Mouse (Mus musculus): ENCODE data around the gene Emc6. TPM values are rescaled to one million over a fixed set of nuclear protein-coding genes. Genes with fewer than 3 reads are reported as not detected.
A peak's percentile ranks its signal among the peaks of the same experiment; 100 is the strongest.

Gene Emc6
- total and polyA plus RNA-seq, 3 experiments = 179 to 211 TPM; not detected in 1

DNA sequence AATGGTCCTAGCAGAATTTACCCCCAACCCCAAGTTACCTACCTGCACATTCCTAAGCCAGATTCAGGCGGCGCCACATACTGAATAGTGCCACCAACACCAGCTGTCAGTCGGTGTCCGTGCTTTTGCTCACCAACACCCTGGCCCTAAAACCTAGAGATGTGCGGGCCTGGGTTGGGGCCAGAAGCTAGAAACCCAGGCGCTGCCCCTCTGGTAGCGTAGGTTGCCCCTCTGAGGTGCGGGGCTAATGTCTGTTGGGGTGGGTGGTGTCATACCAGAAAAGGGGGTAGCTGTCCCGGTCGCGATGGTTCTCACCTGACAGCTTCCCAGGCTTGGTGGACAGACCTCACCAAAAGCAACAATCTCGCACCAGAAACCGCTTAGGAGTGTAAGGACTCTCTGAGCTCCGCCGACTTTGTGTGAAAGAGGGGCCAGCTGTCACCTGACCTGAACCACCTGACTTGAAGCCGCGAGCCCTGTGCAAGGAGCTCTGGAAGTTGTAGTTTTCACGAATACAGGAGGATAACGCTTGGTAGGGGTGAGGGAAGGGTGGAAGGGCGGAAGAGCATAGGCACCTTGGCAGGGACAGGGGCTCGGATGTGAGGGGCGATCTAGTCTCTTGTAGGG lies 21.9 kb upstream of the Emc6 start, which contains the start of gene Ctns:
TSS of gene Ctns (minus strand) at position 440 of the 627 bp plus-strand sequence.
- Histone ChIP-seq H3K9ac (ENCODE audit: control insufficient read depth, low read depth, low read length, poor library complexity, severe bottlenecking) (peak within 1 kb of the TSS; percentile 68), H3K27ac (ENCODE audit: control insufficient read depth, low read depth, low read length) (peak within 1 kb of the TSS; percentile 8; the same call in 1 of the 2 replicates), H3K36me3 (ENCODE audit: control insufficient read depth in 1 of 2, insufficient read depth in 2 of 2, low read length in 2 of 2) (peaks cover 0 to 3% of the 10 kb centered on the region in 2 experiments; a peak in 1 of 4 replicates), H3K9me3 (replicated peaks; ENCODE audit: insufficient read depth, low read length) (no peaks in the 10 kb centered on the region), H3K4me1 (ENCODE audit: control insufficient read depth in 1 of 2, insufficient read depth in 2 of 2, low read length in 2 of 2) (0 out of 4 replicates have a peak, but pooled peaks cover 0 to 2% of the 10 kb centered on the region in 2 experiments), H3K79me2 (ENCODE audit: control insufficient read depth, insufficient read depth, low read length, poor library complexity) (no peaks in the 10 kb centered on the region; the same call in 1 of the 2 replicates), H3K4me3 (ENCODE audit: control insufficient read depth in 1 of 2, insufficient read depth in 1 of 2, low read depth in 2 of 2, low read length in 2 of 2) (peak within 1 kb of the TSS; percentile 66 to 86), H3K27me3 (ENCODE audit: control insufficient read depth in 1 of 2, insufficient read depth in 2 of 2, low read length in 2 of 2) (no peaks in the 10 kb centered on the region)
- DNase-seq (ENCODE audit: low read depth, low spot score) = peak; percentile 96
- TF ChIP-seq CHD2 (IDR thresholded peaks at IDR 0.05; ENCODE audit: low read length) (peak; percentile 49), HCFC1 (IDR thresholded peaks at IDR 0.05; ENCODE audit: low read depth, low read length) (peak; percentile 98), NELFE (IDR thresholded peaks at IDR 0.05; ENCODE audit: low read depth, low read length) (peak; percentile 50; the same call in 1 of the 2 replicates), ETS1 (IDR thresholded peaks at IDR 0.05; ENCODE audit: low read depth, low read length) (peak; percentile 39; the same call in 1 of the 2 replicates), GATA1 (IDR thresholded peaks at IDR 0.05; ENCODE audit: low read depth, low read length) (no peak), CHD1 (IDR thresholded peaks at IDR 0.05; ENCODE audit: low read depth, low read length) (no peak), ZMIZ1 (IDR thresholded peaks at IDR 0.05; ENCODE audit: low read depth, low read length) (peak; percentile 54; the same call in 1 of the 2 replicates), TBP (IDR thresholded peaks at IDR 0.05; ENCODE audit: low read depth, low read length) (peak; percentile 65), ZKSCAN1 (IDR thresholded peaks at IDR 0.05; ENCODE audit: low read depth, low read length) (no peak), EP300 (IDR thresholded peaks at IDR 0.05; ENCODE audit: low read depth in 1 of 2, low read length in 2 of 2) (0 out of 4 replicates have a peak, but pooled peaks of 1 of the 2 experiments have one; percentile 17), MAFK (IDR thresholded peaks at IDR 0.05; ENCODE audit: borderline replicate concordance, low read depth, low read length) (no peak), GABPA (IDR thresholded peaks at IDR 0.05; ENCODE audit: low read depth, low read length) (no peak), MEF2A (IDR thresholded peaks at IDR 0.05; ENCODE audit: extremely low read depth, insufficient replicate concordance, low read depth, low read length, poor library complexity, severe bottlenecking) (no peak), POLR2AphosphoS2 (IDR thresholded peaks at IDR 0.05; ENCODE audit: low read length) (0 out of 2 replicates have a peak, but pooled peaks have one; percentile 40), ZNF384 (IDR thresholded peaks at IDR 0.05; ENCODE audit: low read depth, low read length) (no peak), E2F4 (IDR thresholded peaks at IDR 0.05; ENCODE audit: borderline replicate concordance, low read depth, low read length) (peak; percentile 19; the same call in 1 of the 2 replicates), MAX (IDR thresholded peaks at IDR 0.05; ENCODE audit: low read length) (no peak; the same call in 1 of the 2 replicates), KAT2A (conservative IDR thresholded peaks at IDR 0.05; ENCODE audit: low read depth, low read length) (peak; percentile 86), RAD21 (IDR thresholded peaks at IDR 0.05; ENCODE audit: low read depth, low read length) (no peak), USF2 (IDR thresholded peaks at IDR 0.05; ENCODE audit: borderline replicate concordance in 1 of 2, insufficient read depth in 1 of 2, low read depth in 1 of 2, low read length in 2 of 2) (peak; percentile 94 to 99), MYC (IDR thresholded peaks at IDR 0.05; ENCODE audit: low read depth, low read length) (peak; percentile 25; the same call in 1 of the 2 replicates), ELF1 (IDR thresholded peaks at IDR 0.05; ENCODE audit: low read depth, low read length) (0 out of 2 replicates have a peak, but pooled peaks have one; percentile 55), MAZ (IDR thresholded peaks at IDR 0.05; ENCODE audit: low read depth, low read length) (peak; percentile 57; the same call in 1 of the 2 replicates), ZC3H11A (IDR thresholded peaks at IDR 0.05; ENCODE audit: low read depth, low read length) (no peak), TCF12 (IDR thresholded peaks at IDR 0.05; ENCODE audit: low read depth, low read length) (no peak; the same call in 1 of the 2 replicates), SMC3 (IDR thresholded peaks at IDR 0.05; ENCODE audit: low read depth, low read length) (no peak), NRF1 (IDR thresholded peaks at IDR 0.05; ENCODE audit: insufficient read depth, low read depth, low read length, poor library complexity, severe bottlenecking) (no peak), USF1 (IDR thresholded peaks at IDR 0.05; ENCODE audit: low read depth, low read length) (peak; percentile 98), UBTF (IDR thresholded peaks at IDR 0.05; ENCODE audit: borderline replicate concordance, insufficient read depth, low read depth, low read length) (no peak), CTCF (IDR thresholded peaks at IDR 0.05 in 2 of 3, conservative IDR thresholded peaks at IDR 0.05 in 1 of 3; ENCODE audit: control insufficient read depth in 1 of 3, insufficient read depth in 1 of 3, low read depth in 2 of 3, low read length in 3 of 3, poor library complexity in 1 of 3, severe bottlenecking in 1 of 3) (no peak), TAL1 (IDR thresholded peaks at IDR 0.05; ENCODE audit: low read length) (no peak), SIN3A (IDR thresholded peaks at IDR 0.05; ENCODE audit: low read length) (peak; percentile 98), MYB (IDR thresholded peaks at IDR 0.05; ENCODE audit: low read depth, low read length) (no peak), POLR2AphosphoS5 (IDR thresholded peaks at IDR 0.05; ENCODE audit: borderline replicate concordance, low read depth, low read length) (no peak), RCOR1 (IDR thresholded peaks at IDR 0.05; ENCODE audit: low read depth, low read length) (no peak)

All from MEL (cell line).